Mouse (Mus musculus): ENCODE results near the gene Dcst2. TPM values are rescaled to one million over a fixed set of nuclear protein-coding genes. Genes with fewer than 3 reads are reported as not detected.

Dcst2 gene
- polyA plus RNA-seq, 1 experiment from 2014 or later: 0.24 TPM

DNA sequence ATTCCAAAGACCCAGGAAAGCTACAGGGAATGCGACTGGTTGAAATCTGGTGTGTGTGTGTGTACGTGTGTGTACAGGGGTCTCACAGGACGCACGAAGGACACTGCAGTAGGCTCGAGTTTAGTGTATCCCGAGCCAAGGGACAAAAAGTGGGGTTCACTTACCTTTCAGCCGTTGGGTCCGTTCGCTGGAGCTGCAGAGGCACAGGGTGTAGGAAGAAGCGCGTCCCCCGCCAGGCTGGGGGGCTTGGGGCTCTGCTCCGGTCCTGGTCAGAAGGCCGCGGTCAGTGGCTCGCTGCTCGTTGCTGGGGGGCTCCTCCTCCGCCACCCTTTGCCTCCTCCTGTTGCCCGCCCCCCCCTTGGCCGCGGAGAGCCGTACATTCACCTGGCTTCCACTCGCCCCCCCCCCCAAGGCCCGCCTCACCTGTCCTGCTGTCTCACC is 31.1 kb downstream of the Dcst2 start:
- H3K36me3 ChIP-seq: no peaks in the 10 kb centered on the region
- H3K4me3 ChIP-seq (replicated peaks): peak overlapping the region; percentile 52
- peaks cover 30% of the 10 kb centered on the region for H3K27me3 ChIP-seq
- no peak overlapping the region for H3K27ac ChIP-seq
- no peak overlapping the region; the same call in 1 of the 2 replicates for H3K9ac ChIP-seq (replicated peaks)
- H3K4me1 ChIP-seq (replicated peaks): peaks cover 56% of the 10 kb centered on the region
- peak overlapping the region; percentile 97 for H3K4me2 ChIP-seq (replicated peaks)
- ATAC-seq: no peak
- H3K9me3 ChIP-seq: no peaks in the 10 kb centered on the region
- WGBS: under 1% methylated on average over 20 of the region's 24 CpGs

DNA sequence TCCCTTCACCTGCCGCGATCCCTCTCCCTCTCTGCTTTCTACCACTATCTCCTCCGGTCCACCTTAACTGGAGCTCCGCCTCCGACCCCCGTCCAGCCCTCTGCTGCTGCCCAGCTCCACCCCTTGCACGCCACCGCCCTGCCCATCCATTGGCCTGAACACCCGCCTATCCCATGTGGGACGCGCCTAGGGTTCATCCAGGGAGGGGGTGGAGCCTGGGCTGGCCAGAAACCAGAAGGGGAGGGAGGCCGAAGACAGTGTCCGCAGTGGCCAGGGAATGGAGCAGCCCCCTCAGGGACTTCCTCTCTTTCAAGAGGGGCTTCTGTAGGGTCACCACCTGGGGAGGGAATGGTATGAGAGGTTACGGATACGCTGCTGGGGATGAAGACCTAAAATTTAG is 31.8 kb downstream of the Dcst2 start:
- Histone ChIP-seq H3K4me2 (replicated peaks) (peak overlapping the region; percentile 97), H3K9me3 (no peaks in the 10 kb centered on the region), H3K9ac (replicated peaks) (peak overlapping the region; percentile 61), H3K27ac (peak overlapping the region; percentile 54), H3K4me1 (replicated peaks) (peaks cover 56% of the 10 kb centered on the region), H3K4me3 (replicated peaks) (peak overlapping the region; percentile 52), H3K27me3 (peaks cover 30% of the 10 kb centered on the region), H3K36me3 (no peaks in the 10 kb centered on the region)
- ATAC-seq: peak; percentile 94
- under 1% methylated on average over 15 of the region's 15 CpGs for WGBS

DNA sequence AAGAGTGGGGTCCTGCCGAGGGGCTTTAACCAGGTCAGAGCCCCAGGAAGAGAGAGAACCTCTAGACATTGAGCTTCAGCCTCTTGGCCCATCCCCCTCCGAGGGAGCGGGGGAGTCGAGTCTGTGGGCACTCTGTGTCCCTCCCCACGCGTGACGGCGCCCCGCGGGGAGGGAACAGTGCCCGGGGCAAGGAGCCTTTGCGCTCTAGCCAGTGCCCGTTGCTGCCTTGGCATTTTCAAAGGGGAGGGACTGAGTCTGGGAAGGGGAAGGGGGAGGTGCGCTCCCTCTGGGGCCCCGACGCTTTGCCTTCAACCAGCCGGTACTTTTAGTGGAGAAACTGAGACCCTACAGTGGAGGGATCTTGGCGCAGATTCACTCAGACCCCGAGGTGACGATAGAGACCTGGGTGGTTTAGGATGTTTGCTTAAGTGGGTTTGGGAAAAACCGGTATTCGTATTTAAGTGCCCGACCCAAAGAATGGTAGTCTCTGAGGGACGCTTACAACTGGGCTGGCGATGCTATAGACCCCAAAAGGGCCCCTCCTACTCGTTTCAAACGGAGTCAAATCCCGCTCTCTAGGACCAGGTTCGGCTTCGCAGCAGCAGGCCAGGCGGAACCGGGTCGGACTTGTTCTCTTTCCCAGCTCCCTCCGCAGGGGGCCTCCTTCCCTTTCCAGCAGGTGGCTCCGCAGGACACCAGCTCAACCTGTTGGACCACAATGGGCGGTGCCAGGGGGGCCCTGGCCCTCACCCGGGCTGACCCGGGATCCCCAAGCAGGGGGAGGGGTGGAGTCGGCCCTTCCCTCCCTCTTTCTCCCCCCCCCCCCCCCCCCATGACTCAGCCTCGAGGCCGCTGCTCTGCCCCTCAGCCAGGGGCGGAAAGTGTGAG is 32.5 kb downstream of the Dcst2 start, which contains the start of gene Zbtb7b:
Zbtb7b (minus strand) TSS at position 771 of the 888 bp plus-strand sequence.
- Histone ChIP-seq H3K36me3 (no peaks in the 10 kb centered on the region), H3K4me2 (replicated peaks) (peak within 1 kb of the TSS; percentile 97), H3K27me3 (peaks cover 30% of the 10 kb centered on the region), H3K4me3 (replicated peaks) (peak within 1 kb of the TSS; percentile 52), H3K27ac (peak within 1 kb of the TSS; percentile 54), H3K9ac (replicated peaks) (peak within 1 kb of the TSS; percentile 61), H3K9me3 (no peaks in the 10 kb centered on the region), H3K4me1 (replicated peaks) (peaks cover 56% of the 10 kb centered on the region)
- peak; percentile 55 for ATAC-seq
- under 1% methylated on average over 41 of the region's 42 CpGs for WGBS

DNA sequence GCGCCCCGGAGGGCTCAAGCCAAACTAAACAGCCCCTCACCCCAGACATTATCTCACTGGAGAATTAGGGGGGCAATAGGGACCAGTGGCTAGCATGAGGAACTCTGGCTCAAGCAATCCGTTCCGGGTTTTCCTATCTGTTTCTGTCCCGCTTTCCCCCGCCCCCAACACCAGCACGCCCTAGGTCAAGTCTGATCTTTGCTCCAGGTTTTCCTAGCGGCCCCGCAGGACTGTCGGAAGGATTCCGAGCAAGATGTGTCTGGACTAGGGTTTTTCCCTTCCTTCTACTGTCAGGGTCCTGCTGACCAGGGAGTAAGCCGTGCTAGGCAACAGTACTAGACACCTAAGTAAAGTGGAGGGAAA is 33.1 kb downstream of the Dcst2 start:
- H3K4me1 ChIP-seq (replicated peaks): peaks cover 56% of the 10 kb centered on the region

DNA sequence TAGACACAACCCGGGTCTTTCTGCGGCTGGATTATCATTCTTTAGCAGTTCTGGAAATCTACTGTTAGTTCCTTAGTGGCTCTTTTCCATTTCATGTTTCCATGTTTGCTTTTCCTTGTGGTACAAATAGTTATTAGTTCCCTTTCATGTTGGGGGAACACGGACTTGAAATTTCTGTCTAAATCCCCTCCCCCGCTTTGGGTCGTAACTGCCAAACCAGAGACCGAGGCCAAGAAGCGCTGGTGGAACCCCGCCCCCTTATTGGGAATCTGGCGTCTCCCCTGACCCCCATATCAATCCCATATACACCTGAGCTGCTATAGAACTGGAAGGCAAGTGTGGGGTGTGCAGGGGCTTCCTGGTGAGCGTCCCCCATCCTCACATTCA is 33.6 kb downstream of the Dcst2 start:
- ATAC-seq: no peak
- Histone ChIP-seq H3K4me3 (replicated peaks) (peak overlapping the region; percentile 52), H3K27me3 (peaks cover 30% of the 10 kb centered on the region), H3K9me3 (no peaks in the 10 kb centered on the region), H3K9ac (replicated peaks) (0 out of 2 replicates have a peak overlapping the region, but pooled peaks have one; percentile 36), H3K36me3 (peaks cover 5% of the 10 kb centered on the region), H3K27ac (no peak overlapping the region), H3K4me1 (replicated peaks) (peaks cover 55% of the 10 kb centered on the region), H3K4me2 (replicated peaks) (peak overlapping the region; percentile 97)
- WGBS: 4% methylated on average over 10 of the region's 10 CpGs

More for the DNA sequence above, 33.1 kb downstream of the Dcst2 start:
- peaks cover 30% of the 10 kb centered on the region for H3K27me3 ChIP-seq
- under 1% methylated on average over 12 of the region's 12 CpGs for WGBS
- peaks cover 2% of the 10 kb centered on the region; the same call in 1 of the 2 replicates for H3K36me3 ChIP-seq
- H3K9ac ChIP-seq (replicated peaks): no peak overlapping the region
- H3K4me3 ChIP-seq (replicated peaks): peak overlapping the region; percentile 52
- H3K4me2 ChIP-seq (replicated peaks): peak overlapping the region; percentile 97
- ATAC-seq: no peak
- no peak overlapping the region for H3K27ac ChIP-seq
- H3K9me3 ChIP-seq: no peaks in the 10 kb centered on the region

DNA sequence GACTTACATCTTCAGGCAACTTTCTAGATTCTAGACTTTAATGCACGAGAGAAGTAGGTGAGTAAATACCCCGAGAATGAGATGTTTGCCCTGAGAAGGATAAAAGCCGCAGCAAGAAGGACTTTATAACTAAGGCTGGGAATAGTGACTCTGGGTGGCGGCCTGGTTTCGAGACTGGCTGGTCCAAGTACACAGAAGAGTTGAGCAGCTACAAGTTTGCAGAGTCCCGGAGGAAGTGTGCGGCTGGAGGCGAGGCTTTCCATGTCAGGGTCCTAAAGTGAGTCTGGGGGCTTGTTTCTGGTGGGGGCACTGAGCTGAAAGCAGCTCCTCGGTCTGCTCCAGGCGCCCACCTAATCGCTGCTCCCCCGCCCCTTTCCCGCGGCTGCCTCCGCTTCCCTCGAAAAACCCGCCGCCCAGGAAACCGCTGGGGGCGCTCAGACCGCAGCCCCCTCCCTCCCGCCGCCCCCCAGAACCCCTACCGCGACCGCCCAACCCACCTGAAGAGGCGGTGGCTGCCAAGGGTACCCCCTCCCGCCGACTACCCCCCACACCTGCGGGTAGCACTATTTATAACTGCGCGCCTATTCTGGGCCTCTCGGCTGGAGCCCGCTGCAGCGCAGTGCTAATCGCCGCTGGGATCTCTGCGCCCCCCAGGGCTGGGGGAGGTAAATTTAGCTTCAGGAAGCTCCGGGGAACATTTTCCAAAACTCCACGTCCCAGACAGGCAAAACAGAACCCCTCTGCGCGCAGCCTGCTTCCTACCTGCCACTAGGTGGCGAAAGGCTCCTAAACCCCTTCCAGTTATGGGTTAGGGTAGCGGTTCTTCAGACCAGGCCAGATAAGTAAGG is 34.3 kb downstream of the Dcst2 start:
- H3K4me2 ChIP-seq (replicated peaks): peak overlapping the region; percentile 97
- peak overlapping the region; percentile 37; the same call in 1 of the 2 replicates for H3K9ac ChIP-seq (replicated peaks)
- H3K36me3 ChIP-seq: peaks cover 6% of the 10 kb centered on the region
- no peak overlapping the region for H3K27ac ChIP-seq
- ATAC-seq: no peak
- H3K4me1 ChIP-seq (replicated peaks): peaks cover 49% of the 10 kb centered on the region
- peak overlapping the region; percentile 40 for H3K4me3 ChIP-seq (replicated peaks)
- under 1% methylated on average over 44 of the region's 44 CpGs for WGBS
- no peaks in the 10 kb centered on the region for H3K9me3 ChIP-seq
- peaks cover 27% of the 10 kb centered on the region for H3K27me3 ChIP-seq

DNA sequence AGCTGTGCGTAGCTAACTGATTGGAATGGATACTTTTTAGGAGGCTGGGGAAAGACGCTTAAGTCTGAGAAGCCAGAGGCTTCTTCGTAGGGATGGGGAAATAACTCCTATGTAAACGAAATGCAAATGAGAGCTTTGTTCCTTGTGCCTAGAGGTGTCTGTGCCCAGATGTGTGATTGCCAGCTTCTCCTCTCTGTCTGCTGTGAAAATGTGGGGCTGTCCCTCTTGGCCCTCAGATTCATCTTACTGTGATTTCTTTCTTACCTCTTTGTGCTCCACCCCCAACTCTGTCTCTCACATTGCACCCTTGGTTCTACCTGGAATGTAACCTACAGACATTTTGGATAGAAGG is 34.9 kb downstream of the Dcst2 start:
- Histone ChIP-seq H3K36me3 (peaks cover 12% of the 10 kb centered on the region), H3K9me3 (no peaks in the 10 kb centered on the region), H3K4me1 (replicated peaks) (peaks cover 43% of the 10 kb centered on the region), H3K27me3 (peaks cover 27% of the 10 kb centered on the region), H3K27ac (no peak overlapping the region), H3K9ac (replicated peaks) (no peak overlapping the region), H3K4me2 (replicated peaks) (peak overlapping the region; percentile 97), H3K4me3 (replicated peaks) (peak overlapping the region; percentile 40)
- under 1% methylated on average over 4 of the region's 4 CpGs for WGBS
- no peak for ATAC-seq

DNA sequence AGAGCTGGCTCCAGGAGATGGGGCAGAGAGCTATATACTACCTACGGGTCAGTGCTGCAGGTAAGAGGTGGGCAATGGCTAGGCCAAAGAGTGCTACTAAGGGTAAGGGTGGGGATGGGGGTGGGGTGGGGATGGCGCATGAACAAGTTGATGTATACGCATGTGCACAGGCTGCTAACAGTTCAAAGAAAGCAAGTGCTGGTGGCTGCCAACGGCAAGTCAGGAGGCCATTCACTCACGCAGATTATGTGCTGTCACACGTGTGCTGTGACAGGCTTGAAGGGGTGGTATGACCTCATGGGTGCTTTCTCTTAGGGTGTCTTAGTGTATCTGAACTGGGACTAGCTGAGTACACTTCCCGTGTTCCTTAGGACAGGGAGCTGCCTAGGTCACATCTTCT is 39.6 kb downstream of the Dcst2 start:
- 93% methylated on average over 7 of the region's 7 CpGs for WGBS
- Histone ChIP-seq H3K4me3 (replicated peaks) (no peak overlapping the region), H3K4me2 (replicated peaks) (no peak overlapping the region), H3K9me3 (no peaks in the 10 kb centered on the region), H3K27ac (no peak overlapping the region), H3K36me3 (peaks cover 52% of the 10 kb centered on the region), H3K27me3 (peaks cover under 1% of the 10 kb centered on the region; the same call in 1 of the 2 replicates), H3K9ac (replicated peaks) (no peak overlapping the region), H3K4me1 (replicated peaks) (peaks cover 2% of the 10 kb centered on the region)
- ATAC-seq: no peak

DNA sequence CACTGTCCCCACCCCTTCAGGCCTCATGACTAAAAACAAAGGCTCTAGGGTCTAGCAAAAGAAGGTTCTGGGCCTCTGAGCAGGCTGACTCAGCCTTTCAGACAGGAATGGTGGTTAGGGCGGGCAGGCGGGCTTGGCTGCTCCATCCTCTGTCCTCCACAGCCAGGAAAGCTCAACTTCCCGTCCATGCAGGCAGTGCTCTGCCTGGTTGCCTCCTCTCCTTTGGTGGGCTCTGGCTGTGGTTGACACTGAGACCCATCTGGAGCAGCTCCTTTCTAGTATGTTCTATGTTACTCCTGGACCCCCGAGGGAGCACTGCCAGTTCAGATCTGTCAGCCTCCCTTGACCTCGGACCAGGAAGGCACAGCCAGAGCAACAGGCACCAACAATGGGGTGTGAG is 40.9 kb downstream of the Dcst2 start, which contains the start of gene Lenep:
Lenep (minus strand) TSS at position 101 of the 400 bp plus-strand sequence.
- Histone ChIP-seq H3K9me3 (no peaks in the 10 kb centered on the region), H3K27ac (no peak within 1 kb of the TSS), H3K4me1 (replicated peaks) (no peaks in the 10 kb centered on the region), H3K9ac (replicated peaks) (no peak within 1 kb of the TSS), H3K36me3 (peaks cover 61% of the 10 kb centered on the region), H3K27me3 (no peaks in the 10 kb centered on the region), H3K4me2 (replicated peaks) (no peak within 1 kb of the TSS), H3K4me3 (replicated peaks) (no peak within 1 kb of the TSS)
- ATAC-seq: no peak
- 75% methylated on average over 5 of the region's 5 CpGs for WGBS

DNA sequence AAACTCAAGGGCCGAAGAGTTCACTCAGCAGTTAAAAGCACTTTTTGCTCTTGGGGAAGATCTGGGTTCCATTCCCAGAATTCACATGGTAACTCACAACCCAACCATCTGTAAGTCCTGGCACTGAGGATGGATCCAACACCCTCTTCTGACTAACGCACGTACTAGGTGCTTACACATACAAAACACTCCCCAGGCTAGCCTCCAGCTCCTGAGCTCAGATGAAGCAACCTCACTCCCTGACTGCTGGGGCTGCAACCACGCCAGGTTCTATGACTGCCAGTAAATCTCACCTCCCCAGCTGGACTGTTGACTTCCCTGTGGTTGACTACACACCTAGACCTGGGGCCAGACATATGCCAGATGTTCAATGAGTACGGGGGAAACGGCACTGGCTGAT is 45.1 kb downstream of the Dcst2 start:
- Histone ChIP-seq H3K4me1 (replicated peaks) (peaks cover 8% of the 10 kb centered on the region), H3K36me3 (peaks cover 57% of the 10 kb centered on the region), H3K4me2 (replicated peaks) (no peak overlapping the region), H3K4me3 (replicated peaks) (no peak overlapping the region), H3K27ac (no peak overlapping the region), H3K9ac (replicated peaks) (no peak overlapping the region), H3K9me3 (no peaks in the 10 kb centered on the region), H3K27me3 (no peaks in the 10 kb centered on the region)
- no peak for ATAC-seq
- 91% methylated on average over 6 of the region's 6 CpGs for WGBS

DNA sequence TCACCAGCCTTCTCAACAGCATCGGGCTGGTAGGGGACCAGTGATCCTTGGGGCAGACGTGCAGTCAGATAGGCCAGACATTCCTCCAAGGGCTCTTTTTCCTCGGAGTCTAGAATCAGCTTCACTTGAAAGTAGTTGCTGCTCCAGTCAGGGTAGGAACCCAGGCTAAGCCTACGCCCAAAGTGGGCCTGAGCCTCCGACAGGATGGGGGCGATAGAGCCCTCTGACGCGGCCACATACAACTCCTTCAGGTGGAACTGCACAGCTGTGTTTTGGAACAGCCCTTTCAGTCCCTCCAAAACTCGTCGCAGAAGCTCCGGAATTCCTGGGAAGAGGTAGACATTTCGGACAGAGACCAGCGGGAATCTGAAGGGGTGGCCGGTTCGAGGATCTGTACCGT is 46.7 kb downstream of the Dcst2 start:
- Histone ChIP-seq H3K4me2 (replicated peaks) (no peak overlapping the region), H3K9me3 (no peaks in the 10 kb centered on the region), H3K4me1 (replicated peaks) (peaks cover 13% of the 10 kb centered on the region), H3K27ac (no peak overlapping the region), H3K9ac (replicated peaks) (no peak overlapping the region), H3K36me3 (peaks cover 42% of the 10 kb centered on the region), H3K27me3 (no peaks in the 10 kb centered on the region), H3K4me3 (replicated peaks) (no peak overlapping the region)
- ATAC-seq: no peak
- WGBS: 62% methylated on average over 16 of the region's 16 CpGs

DNA sequence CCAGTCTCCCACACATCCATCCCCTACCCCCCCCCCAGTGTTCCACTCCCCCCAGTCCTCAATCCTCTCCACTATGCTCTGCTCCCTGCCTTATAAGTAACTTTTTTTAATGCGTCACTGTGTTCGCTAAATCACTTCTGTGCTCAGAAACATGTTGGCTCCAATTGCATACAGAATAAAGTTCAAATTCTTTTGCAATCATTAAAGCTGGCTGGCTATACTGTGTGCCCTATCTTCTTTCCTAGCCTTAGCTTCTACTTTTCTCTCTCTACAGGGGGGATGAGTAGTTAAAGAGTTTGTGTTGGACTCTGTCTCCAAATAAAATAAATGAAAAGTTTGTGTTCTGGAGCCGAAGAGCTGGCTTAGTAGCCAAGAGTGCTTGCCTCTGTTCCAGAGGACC is 47.9 kb downstream of the Dcst2 start:
- Histone ChIP-seq H3K4me1 (replicated peaks) (peaks cover 13% of the 10 kb centered on the region), H3K4me3 (replicated peaks) (no peak overlapping the region), H3K36me3 (peaks cover 41% of the 10 kb centered on the region), H3K9me3 (no peaks in the 10 kb centered on the region), H3K4me2 (replicated peaks) (no peak overlapping the region), H3K27me3 (no peaks in the 10 kb centered on the region), H3K9ac (replicated peaks) (no peak overlapping the region), H3K27ac (no peak overlapping the region)
- no peak for ATAC-seq
- WGBS: 94% methylated on average over 3 of the region's 3 CpGs

Data from midbrain, embryonic 13.5 days (tissue).